Mouse (Mus musculus) ZHBTc4 (cell line): Measurements from ENCODE around the gene Ust.

Experiments
- DNase-seq: peaks from one replicate; pipeline ENCODE4 v3.0.0-alpha.2; 2011; ENCODE audit warnings: low read depth, low spot score

Ust gene

DNA sequence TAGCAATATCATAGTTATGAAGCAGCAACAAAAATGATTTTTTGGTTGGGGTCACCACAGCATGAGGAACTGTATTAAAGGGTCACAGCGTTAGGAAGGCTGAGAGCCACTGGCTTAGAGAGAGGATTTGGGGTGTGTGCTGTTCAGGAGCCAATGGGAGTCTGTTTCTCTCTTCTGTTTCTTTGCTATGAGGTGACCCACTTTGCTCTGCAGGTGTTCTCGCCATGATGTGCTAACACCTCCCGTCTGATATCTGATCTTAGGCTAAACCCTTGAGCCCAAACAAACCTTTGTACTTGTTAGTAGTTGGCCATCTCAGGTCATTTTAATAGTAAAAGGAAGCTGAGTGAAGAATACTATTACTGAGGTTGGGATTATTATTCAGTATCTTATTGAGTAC is 292.0 kb downstream of the Ust start:
- DNase-seq: no peak

- no peak for DNase-seq
Observed at GRCm38 (mm10) chr10:8224641-8225040, 294.0 kb downstream of the Ust start.

DNA sequence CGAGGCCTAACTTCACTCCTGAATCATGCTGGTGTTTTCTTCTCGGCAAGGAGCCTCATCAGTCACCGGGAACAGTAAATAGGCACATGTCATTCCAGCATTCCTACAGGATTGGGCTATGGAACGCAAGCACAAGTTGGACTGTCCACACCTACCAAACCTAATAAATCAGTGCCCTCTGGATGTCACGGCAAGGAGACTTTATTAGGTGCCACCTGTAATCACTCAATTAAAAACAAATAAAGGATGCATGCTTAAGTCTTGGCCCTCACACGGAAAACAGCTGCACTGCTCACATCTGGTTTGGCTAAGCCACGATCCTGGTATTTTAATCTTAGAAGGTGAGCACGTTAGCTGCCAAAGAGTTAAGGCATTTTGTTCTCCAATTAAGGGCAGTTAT is 294.6 kb downstream of the Ust start:
- DNase-seq: no peak

GRCm38 (mm10) chr10:8216946-8217345 is 301.7 kb downstream of the Ust start:
- DNase-seq: no peak

DNA sequence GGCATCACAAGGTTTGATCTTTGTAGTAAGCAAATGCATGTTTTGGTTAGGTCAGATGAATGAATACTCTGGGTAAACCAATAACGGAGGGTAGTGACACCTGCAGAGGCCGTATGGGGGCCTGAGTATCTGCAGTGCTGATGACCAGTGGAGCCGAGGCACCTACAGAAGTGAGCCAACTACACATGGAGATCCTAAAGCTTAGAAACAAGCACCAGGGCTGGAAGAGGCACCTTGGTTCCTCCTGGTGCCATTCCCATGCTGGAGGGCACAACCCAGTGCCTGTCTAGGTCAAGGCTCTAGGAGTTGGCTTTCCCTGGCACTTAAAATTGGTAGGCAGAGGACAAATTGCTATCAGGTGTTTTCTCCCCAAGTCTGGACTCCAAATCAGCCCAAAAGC is 303.4 kb downstream of the Ust start:
- no peak for DNase-seq

DNA sequence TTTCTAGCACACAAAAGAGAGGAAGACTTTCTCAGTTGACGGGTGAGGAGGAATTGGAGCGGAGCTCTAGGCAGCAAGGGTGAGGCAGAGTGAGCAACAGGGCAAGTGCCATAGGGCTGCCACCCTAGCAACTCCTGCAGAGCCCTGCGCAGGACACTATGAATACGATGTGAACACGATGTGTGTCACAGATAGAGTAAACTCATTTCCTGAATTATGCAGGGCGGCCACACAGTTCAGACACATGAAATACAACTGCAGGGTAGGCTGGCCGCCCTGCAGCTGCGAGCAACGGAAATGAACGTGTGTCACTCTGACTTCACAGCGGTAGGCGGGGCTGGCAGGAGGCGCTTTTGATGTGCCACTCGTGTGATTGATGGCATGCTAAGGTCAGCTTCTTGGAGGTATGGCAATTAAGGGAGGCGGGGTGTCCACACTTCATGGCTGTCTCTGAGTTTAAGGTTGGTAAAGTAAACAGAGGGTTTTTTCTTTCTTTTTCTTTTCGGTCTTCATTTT is 304.7 kb downstream of the Ust start:
- peak; percentile 42 for DNase-seq

- DNase-seq: no peak
Observed at GRCm38 (mm10) chr10:8213266-8213905, 305.2 kb downstream of the Ust start.

DNA sequence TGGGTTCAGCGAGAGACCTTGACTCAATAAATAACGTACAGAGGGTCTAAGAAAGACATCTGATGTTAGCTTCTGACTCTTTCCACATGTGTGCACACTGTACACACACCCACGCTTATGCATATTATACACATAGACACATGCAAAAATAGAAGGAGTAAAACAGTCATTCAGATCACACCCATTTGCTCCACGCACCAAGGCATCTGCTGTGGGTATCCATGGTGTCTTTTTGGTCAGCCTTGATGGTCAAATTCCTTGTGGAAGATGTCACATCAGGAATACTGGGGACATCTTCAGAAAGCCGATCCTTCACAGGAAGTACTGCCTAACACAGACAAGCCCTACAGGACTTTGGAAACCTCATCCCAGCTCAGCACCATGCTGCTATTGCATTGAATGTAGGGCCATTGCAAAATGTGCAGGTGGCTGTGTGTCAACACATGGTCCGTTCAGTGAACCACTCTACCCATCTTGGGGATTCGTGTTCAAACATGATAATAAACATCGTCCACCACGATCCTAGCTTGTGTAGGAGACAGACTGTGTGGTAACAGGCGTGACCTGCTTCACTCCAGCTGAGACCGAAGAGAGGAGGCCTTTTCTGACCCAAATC is 305.9 kb downstream of the Ust start:
- DNase-seq: no peak

- DNase-seq: no peak
Observed at GRCm38 (mm10) chr10:8211694-8212093, 306.9 kb downstream of the Ust start.

- DNase-seq: peak; percentile 12
Observed at GRCm38 (mm10) chr10:8210366-8210765, 308.3 kb downstream of the Ust start.

- DNase-seq: peak; percentile 23
Observed at GRCm38 (mm10) chr10:8207358-8207757, 311.3 kb downstream of the Ust start.

DNA sequence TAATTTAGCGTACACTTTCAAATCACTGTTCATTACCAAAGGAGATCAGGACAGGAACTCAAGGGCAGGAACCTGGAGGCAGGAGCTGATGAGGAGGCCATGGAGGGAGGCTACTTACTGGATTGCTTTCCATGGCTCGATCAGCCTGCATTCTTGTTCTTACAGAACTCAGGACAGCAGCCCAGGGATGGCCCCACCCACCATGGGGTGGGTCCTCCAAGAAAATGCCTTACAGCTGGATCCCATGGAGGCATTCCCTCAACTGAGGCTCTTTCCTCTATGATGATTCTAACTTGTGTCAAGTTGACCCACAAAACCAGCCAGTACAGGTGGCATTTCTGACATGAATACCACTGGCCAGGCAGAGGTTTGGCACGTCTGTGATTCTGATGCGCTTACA is 314.9 kb downstream of the Ust start:
- DNase-seq: peak; percentile 66

DNA sequence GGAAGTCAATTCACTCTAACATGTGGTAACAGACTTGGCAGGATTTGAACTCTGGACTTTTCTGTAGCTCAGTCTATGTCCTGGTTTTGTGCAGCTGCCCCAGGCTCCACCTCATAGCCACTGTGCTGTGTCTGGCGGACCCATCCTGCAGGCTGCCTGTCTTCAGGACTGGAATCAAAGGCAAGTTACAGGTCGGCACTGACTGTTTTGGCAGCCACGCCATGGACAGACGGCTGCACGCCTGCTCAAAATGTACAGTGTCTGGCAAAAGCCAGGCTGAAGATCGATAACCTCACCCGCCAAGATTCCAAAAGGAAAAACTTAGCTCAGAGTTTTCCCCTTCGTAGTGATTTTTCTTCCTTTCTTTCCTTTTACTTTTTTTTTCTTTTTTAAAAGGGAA is 318.8 kb downstream of the Ust start:
- no peak for DNase-seq

DNA sequence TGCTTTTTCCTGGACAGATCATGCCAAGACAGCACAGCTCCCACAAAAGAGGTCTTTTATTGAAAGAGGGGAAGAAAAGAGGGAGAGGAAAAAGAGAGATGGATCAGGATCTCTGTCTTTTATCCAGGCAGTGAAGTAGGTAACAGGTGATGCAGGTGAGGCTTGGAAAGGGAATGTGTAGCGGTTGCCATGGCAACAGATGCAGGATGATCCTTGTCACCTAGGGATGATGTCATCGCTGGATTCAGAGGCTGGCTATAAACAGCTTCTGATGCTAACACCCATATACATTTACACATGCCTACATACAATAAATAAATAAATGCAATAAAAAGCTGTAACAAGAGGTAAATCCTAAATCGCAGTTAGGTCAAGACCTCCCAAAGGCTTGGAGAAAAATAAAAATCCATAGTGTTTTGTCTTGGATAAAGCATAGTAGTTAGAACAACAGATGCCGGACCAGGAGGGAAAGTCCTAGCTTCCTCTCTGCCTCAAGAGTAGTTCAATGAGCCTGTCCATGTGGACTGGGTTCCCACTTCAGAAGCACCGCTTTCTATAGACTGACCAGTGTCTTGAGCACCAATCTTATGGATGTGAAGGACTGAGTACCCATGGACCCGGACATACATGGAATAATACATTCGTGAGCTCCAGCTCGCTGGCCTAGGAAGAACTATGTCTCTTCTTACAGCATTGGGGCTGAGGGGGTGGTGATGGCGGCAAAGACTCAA is 319.4 kb downstream of the Ust start:
- no peak for DNase-seq

DNA sequence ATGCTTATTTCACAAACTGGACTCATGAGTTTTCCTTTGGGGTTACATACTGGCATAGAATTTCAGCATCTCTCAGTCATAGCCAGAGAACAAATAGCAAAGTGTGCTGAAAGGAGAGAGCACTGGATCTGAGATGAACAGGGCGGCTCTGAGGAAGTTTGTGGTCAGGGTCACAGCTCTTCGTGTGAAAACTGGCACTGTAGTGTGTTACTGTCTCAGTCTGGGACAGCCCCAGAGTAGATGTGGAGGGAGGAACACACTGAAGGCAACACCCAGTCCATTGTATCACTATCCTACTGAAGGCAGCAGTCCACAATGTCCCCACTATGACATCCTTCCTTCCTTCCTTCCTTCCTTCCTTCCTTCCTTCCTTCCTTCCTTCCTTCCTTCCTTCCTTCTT is 321.0 kb downstream of the Ust start:
- no peak for DNase-seq

- DNase-seq: peak; percentile 87
Observed at GRCm38 (mm10) chr10:8196300-8196699, 322.3 kb downstream of the Ust start.

GRCm38 (mm10) chr10:8195730-8196129 is 322.9 kb downstream of the Ust start:
- DNase-seq: no peak

GRCm38 (mm10) chr10:8189331-8189981 is 329.2 kb downstream of the Ust start:
- no peak for DNase-seq

- DNase-seq: no peak
Observed at GRCm38 (mm10) chr10:8185586-8185985, 333.0 kb downstream of the Ust start.

GRCm38 (mm10) chr10:8184711-8185110 is 333.9 kb downstream of the Ust start:
- no peak for DNase-seq

GRCm38 (mm10) chr10:8183171-8183570 is 335.5 kb downstream of the Ust start:
- DNase-seq: no peak

DNA sequence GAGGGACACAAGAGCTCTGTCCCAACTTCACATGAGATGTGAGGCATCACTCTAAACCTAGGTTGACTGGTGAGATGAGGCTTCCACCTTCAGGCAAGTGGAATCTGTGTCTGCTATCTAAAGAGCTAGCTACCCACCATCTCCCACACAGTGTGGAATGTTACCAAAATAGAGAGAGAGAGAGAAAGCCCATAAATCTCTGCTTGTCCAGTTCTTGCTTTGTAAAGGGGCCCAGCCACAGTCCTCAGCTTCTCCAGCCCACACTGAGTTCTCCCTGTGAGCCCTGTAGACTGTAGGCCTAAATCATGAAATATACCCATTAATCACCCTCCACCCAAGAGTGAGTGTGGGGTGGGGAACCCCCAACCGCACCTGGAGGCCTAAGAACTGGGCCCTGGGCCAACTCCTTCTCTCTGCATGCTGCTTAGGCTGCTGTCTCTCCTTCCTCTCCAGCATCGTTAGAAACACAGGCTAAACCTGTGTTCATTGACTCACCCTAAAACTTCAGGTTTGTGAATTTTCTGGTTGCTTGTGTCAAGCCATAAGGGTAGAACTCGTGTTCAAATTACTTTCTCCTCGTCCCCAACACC is 336.9 kb downstream of the Ust start:
- DNase-seq: no peak
